ENCODE assay signal across 8 mouse cellular contexts in the genomic region with DNA sequence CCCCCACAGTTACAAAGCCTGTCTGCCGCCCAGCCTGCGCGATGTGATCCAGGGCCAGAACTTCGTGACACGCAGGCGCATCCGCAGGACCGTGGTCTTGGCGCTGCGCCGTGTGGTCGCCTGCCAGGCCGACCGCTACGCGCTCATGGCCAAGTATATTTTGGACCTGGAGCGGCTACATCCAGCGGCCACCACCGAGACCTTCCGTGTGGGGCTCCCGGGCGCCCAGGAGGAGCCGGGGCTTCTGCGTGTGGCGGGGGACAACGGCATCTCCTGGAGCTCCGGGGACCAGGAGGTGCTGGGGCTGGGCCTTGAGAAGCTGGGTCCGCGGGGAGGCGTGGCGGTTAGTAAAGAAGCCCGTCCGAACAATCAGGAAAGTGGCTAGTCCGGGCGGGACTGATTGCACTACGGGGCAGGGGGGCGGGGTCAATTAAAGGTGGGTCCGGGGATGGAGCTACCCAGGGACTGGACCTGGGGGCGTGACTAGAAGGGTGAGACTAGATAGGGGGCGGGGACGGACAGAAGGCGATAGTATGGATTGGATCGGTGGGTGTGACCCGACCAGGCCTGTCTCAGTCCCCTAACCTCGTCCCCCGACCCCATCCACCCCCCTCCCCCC. TPM values are rescaled to one million over a fixed set of nuclear protein-coding genes. Genes with fewer than 3 reads are reported as not detected.
DNase-seq lines count a peak whose midpoint lies in the region; ATAC-seq and TF ChIP-seq lines count a peak whose summit lies in the region.

No protein-coding gene starts in this region.

- DNase-seq in kidney, postnatal 10 days = peak; percentile 48
- DNase-seq in kidney, postnatal 25 days = no peak
- no peak for DNase-seq in forebrain, embryonic 11.5 days (ENCODE audit: low spot score)
- peak; percentile 45 for DNase-seq in hindbrain, postnatal 0 days (ENCODE audit: low spot score)
- no peak for DNase-seq in retina, postnatal 1 day
- no peak for DNase-seq in right cerebral cortex, postnatal 25 days
- DNase-seq in gastrocnemius, postnatal 4 days (ENCODE audit: low spot score in 2 of 2) = no peak

- 0 out of 2 replicates have a peak overlapping the region, but pooled peaks have one; percentile 2 for H3K4me3 ChIP-seq in forebrain, embryonic 11.5 days (ENCODE audit: low read depth, low read length)
- H3K4me3 ChIP-seq in hindbrain, postnatal 0 days (ENCODE audit: low read length) = peak overlapping the region; percentile 35
- H3K4me3 ChIP-seq in neural tube, embryonic 14.5 days (ENCODE audit: low read depth, low read length) = peak overlapping the region; percentile 23

- under 1% methylated on average over 46 of the region's 46 CpGs for WGBS in forebrain, embryonic 11.5 days
- WGBS in hindbrain, postnatal 0 days = 4% methylated on average over 46 of the region's 46 CpGs
- WGBS in neural tube, embryonic 14.5 days = 7% methylated on average over 46 of the region's 46 CpGs

- ATAC-seq in forebrain, embryonic 11.5 days (replicated peaks; ENCODE audit: low FRiP score) = no peak
- 0 out of 2 replicates have a peak, but pooled peaks have one; percentile 3 for ATAC-seq in hindbrain, postnatal 0 days
- no peak for ATAC-seq in neural tube, embryonic 14.5 days (ENCODE audit: low read depth)

- H3K9ac ChIP-seq in forebrain, embryonic 11.5 days (ENCODE audit: low read length) = no peak overlapping the region
- peak overlapping the region; percentile 30; the same call in 1 of the 2 replicates for H3K9ac ChIP-seq in hindbrain, postnatal 0 days (replicated peaks; ENCODE audit: low read length)
- H3K9ac ChIP-seq in neural tube, embryonic 14.5 days (replicated peaks; ENCODE audit: low read depth, low read length) = peak overlapping the region; percentile 28; the same call in 1 of the 2 replicates

- H3K4me1 ChIP-seq in forebrain, embryonic 11.5 days (replicated peaks; ENCODE audit: control insufficient read depth, insufficient read depth, low read length) = peaks cover 4% of the 10 kb centered on the region; the same call in 1 of the 2 replicates
- peaks cover 10% of the 10 kb centered on the region for H3K4me1 ChIP-seq in hindbrain, postnatal 0 days (ENCODE audit: insufficient read depth, low read length)
- peaks cover 2% of the 10 kb centered on the region; the same call in 1 of the 2 replicates for H3K4me1 ChIP-seq in neural tube, embryonic 14.5 days (ENCODE audit: control insufficient read depth, insufficient read depth, low read length)

- peak overlapping the region; percentile 31 for H3K4me2 ChIP-seq in forebrain, embryonic 11.5 days (ENCODE audit: low read depth, low read length, severe bottlenecking)
- H3K4me2 ChIP-seq in hindbrain, postnatal 0 days (ENCODE audit: low read depth, low read length) = peak overlapping the region; percentile 67
- peak overlapping the region; percentile 44 for H3K4me2 ChIP-seq in neural tube, embryonic 14.5 days (ENCODE audit: low read depth, low read length)

- peaks cover 88% of the 10 kb centered on the region for H3K27me3 ChIP-seq in forebrain, embryonic 11.5 days (ENCODE audit: control insufficient read depth, insufficient read depth, low read length)
- peaks cover 63% of the 10 kb centered on the region for H3K27me3 ChIP-seq in hindbrain, postnatal 0 days (ENCODE audit: insufficient read depth, low read length)
- peaks cover 66% of the 10 kb centered on the region for H3K27me3 ChIP-seq in neural tube, embryonic 14.5 days (ENCODE audit: control insufficient read depth, insufficient read depth, low read length)

- H3K9me3 ChIP-seq in forebrain, embryonic 11.5 days (ENCODE audit: control insufficient read depth, low read length) = no peaks in the 10 kb centered on the region
- H3K9me3 ChIP-seq in hindbrain, postnatal 0 days (ENCODE audit: low read length) = no peaks in the 10 kb centered on the region
- no peaks in the 10 kb centered on the region for H3K9me3 ChIP-seq in neural tube, embryonic 14.5 days (ENCODE audit: control insufficient read depth, low read length)

- no peak overlapping the region for H3K27ac ChIP-seq in forebrain, embryonic 11.5 days (ENCODE audit: low read depth, low read length)
- H3K27ac ChIP-seq in hindbrain, postnatal 0 days = no peak overlapping the region
- H3K27ac ChIP-seq in neural tube, embryonic 14.5 days (ENCODE audit: low read depth, low read length) = no peak overlapping the region

- no peaks in the 10 kb centered on the region for H3K36me3 ChIP-seq in forebrain, embryonic 11.5 days (ENCODE audit: control insufficient read depth, insufficient read depth, low read length)
- H3K36me3 ChIP-seq in hindbrain, postnatal 0 days (ENCODE audit: insufficient read depth, low read length) = no peaks in the 10 kb centered on the region
- no peaks in the 10 kb centered on the region for H3K36me3 ChIP-seq in neural tube, embryonic 14.5 days (ENCODE audit: control insufficient read depth, insufficient read depth, low read length)

- no peak for TF ChIP-seq CTCF in hindbrain, postnatal 0 days (IDR thresholded peaks at IDR 0.05; ENCODE audit: low read depth)

RNA-seq across cellular contexts. Expression of gene Jak3, which starts 3.6 kb away (rescaled TPM):
- polyA plus RNA-seq in forebrain, embryonic 11.5 days (2014; fragmentation: Nextera tagmentation; extraction: Ambion mirVana) = 2.3 TPM in 2 replicates
- 14.8 and 15.3 TPM in 2 replicates for total RNA-seq in hindbrain, postnatal 0 days (2014; rRNA removed)
- 7.3 and 7.4 TPM in 2 replicates for polyA plus RNA-seq in hindbrain, postnatal 0 days (2015; fragmentation: Nextera tagmentation; extraction: Ambion mirVana)
- 2.8 and 4.1 TPM in 2 replicates for polyA plus RNA-seq in neural tube, embryonic 14.5 days (2014; fragmentation: Nextera tagmentation; extraction: Ambion mirVana)
- total RNA-seq in gastrocnemius, postnatal 4 days (2021) = 1 to 10 TPM; 5.0 to 6.5 TPM

RNA-seq across cellular contexts. Expression of gene Unc13a, which starts 8.1 kb away (rescaled TPM):
- 6.5 and 6.6 TPM in 2 replicates for polyA plus RNA-seq in forebrain, embryonic 11.5 days (2014; fragmentation: Nextera tagmentation; extraction: Ambion mirVana)
- 81.4 and 89.1 TPM in 2 replicates for total RNA-seq in hindbrain, postnatal 0 days (2014; rRNA removed)
- polyA plus RNA-seq in hindbrain, postnatal 0 days (2015; fragmentation: Nextera tagmentation; extraction: Ambion mirVana) = 16.8 and 16.9 TPM in 2 replicates
- polyA plus RNA-seq in neural tube, embryonic 14.5 days (2014; fragmentation: Nextera tagmentation; extraction: Ambion mirVana) = 17.8 and 20.6 TPM in 2 replicates
- total RNA-seq in gastrocnemius, postnatal 4 days (2021) = under 1 TPM; 0.22 to 0.47 TPM

RNA-seq across cellular contexts. Expression of gene Insl3, which starts 9.4 kb away (rescaled TPM):
- polyA plus RNA-seq in forebrain, embryonic 11.5 days (2014; fragmentation: Nextera tagmentation; extraction: Ambion mirVana) = not detected in 2 replicates
- total RNA-seq in hindbrain, postnatal 0 days (2014; rRNA removed) = not detected in 2 replicates
- 1.7 and 3.4 TPM in 2 replicates for polyA plus RNA-seq in hindbrain, postnatal 0 days (2015; fragmentation: Nextera tagmentation; extraction: Ambion mirVana)
- 0.55 and 1.0 TPM in 2 replicates for polyA plus RNA-seq in neural tube, embryonic 14.5 days (2014; fragmentation: Nextera tagmentation; extraction: Ambion mirVana)
- total RNA-seq in gastrocnemius, postnatal 4 days (2021) = 1 to 10 TPM; 2.6 to 3.4 TPM

RNA-seq across cellular contexts. Expression of gene B3gnt3, which starts 21.9 kb away (rescaled TPM):
- polyA plus RNA-seq in forebrain, embryonic 11.5 days (2014; fragmentation: Nextera tagmentation; extraction: Ambion mirVana) = 0.51 and 0.64 TPM in 2 replicates
- 0.42 and 0.50 TPM in 2 replicates for total RNA-seq in hindbrain, postnatal 0 days (2014; rRNA removed)
- 0.52 and 0.60 TPM in 2 replicates for polyA plus RNA-seq in hindbrain, postnatal 0 days (2015; fragmentation: Nextera tagmentation; extraction: Ambion mirVana)
- polyA plus RNA-seq in neural tube, embryonic 14.5 days (2014; fragmentation: Nextera tagmentation; extraction: Ambion mirVana) = 0.11 and 0.53 TPM in 2 replicates
- total RNA-seq in gastrocnemius, postnatal 4 days (2021) = 1 to 10 TPM; 4.1 to 4.5 TPM

RNA-seq across cellular contexts. Expression of gene Fcho1, which starts 45.9 kb away (rescaled TPM):
- 21.3 and 23.2 TPM in 2 replicates for polyA plus RNA-seq in forebrain, embryonic 11.5 days (2014; fragmentation: Nextera tagmentation; extraction: Ambion mirVana)
- total RNA-seq in hindbrain, postnatal 0 days (2014; rRNA removed) = 84.2 and 99.0 TPM in 2 replicates
- 62.2 and 65.8 TPM in 2 replicates for polyA plus RNA-seq in hindbrain, postnatal 0 days (2015; fragmentation: Nextera tagmentation; extraction: Ambion mirVana)
- polyA plus RNA-seq in neural tube, embryonic 14.5 days (2014; fragmentation: Nextera tagmentation; extraction: Ambion mirVana) = 49.1 and 62.7 TPM in 2 replicates
- 1 to 10 TPM in 1 of 2 experiments, under 1 TPM in 1; 0.61 to 1.5 TPM for total RNA-seq in gastrocnemius, postnatal 4 days (2021)

Comparison
In these comparisons a context has a peak if more than half of its experiments do, and no peak if none do; other contexts are left out.
1. DNase-seq: peak in kidney, postnatal 10 days (single experiment) and hindbrain, postnatal 0 days (single experiment); none in kidney, postnatal 25 days (0 of 2), forebrain, embryonic 11.5 days (single experiment), retina, postnatal 1 day (single experiment), right cerebral cortex, postnatal 25 days (single experiment) and gastrocnemius, postnatal 4 days (0 of 2).
2. Peak in every context shown above with its lines, with median percentiles within 50 percentile points of each other: H3K4me2 ChIP-seq and H3K4me3 ChIP-seq.